Mouse (Mus musculus) heart, postnatal 0 days (tissue): ENCODE data around the gene Gm527.

ENCODE experiments used
- CTCF ChIP-seq: IDR thresholded peaks from 2 replicates; pipeline ENCODE4 v1.5.1; 2016; ENCODE audit warnings: antibody characterized with exemption, control low read depth, low read depth
- EP300 ChIP-seq: IDR thresholded peaks from 2 replicates; pipeline ENCODE4 v1.6.1; 2016; ENCODE audit warnings: antibody characterized with exemption, low read depth

- TF ChIP-seq CTCF (no peak), EP300 (no peak)
These were observed 54.4 kb downstream of the Gm527 start for GRCm38 (mm10) chr12:64972063-64972462.
